Mouse (Mus musculus) embryonic facial prominence, embryonic 14.5 days (tissue): ENCODE measurements around the gene Ptrh2. TPM values are rescaled to one million over a fixed set of nuclear protein-coding genes. Genes with fewer than 3 reads are reported as not detected.
"Not testable (repeated sequence)": the region's sequence is repeated elsewhere in the genome, so short reads cannot be mapped to it uniquely, and the experiment has no call there.

ENCODE experiments used
- ATAC-seq: fragments of 200-750 bp; cut with Nextera tagmentation; 2 replicates; pipeline ENCODE4 v1.8.0; 2017; ENCODE audit warnings: low read depth, moderate number of reproducible peaks, moderate TSS enrichment
- DNase-seq: peaks from one replicate; pipeline ENCODE4 v3.0.0-alpha.2; 2015; ENCODE audit warnings: low spot score
- H3K27ac ChIP-seq: fragments of 300-500 bp; sonication (generic); replicated peaks from 2 replicates; pipeline ENCODE4 v1.5.1; 2014; ENCODE audit warnings: low read depth, mild to moderate bottlenecking, low read length, moderate library complexity
- H3K27me3 ChIP-seq: fragments of 300-500 bp; sonication (generic); replicated peaks from 2 replicates; pipeline ENCODE4 v1.6.1; 2014; ENCODE audit warnings: low read length; ENCODE audit not compliant: control insufficient read depth, insufficient read depth
- H3K36me3 ChIP-seq: fragments of 300-500 bp; sonication (generic); 2 replicates; pipeline ENCODE4 v1.6.1; 2014; ENCODE audit warnings: low read length, mixed read lengths; ENCODE audit not compliant: control insufficient read depth, insufficient read depth
- H3K4me1 ChIP-seq: fragments of 300-500 bp; sonication (generic); 2 replicates; pipeline ENCODE4 v1.6.1; 2014; ENCODE audit warnings: antibody characterized with exemption, low read length; ENCODE audit not compliant: control insufficient read depth, insufficient read depth
- H3K4me2 ChIP-seq: fragments of 300-500 bp; sonication (generic); 2 replicates; pipeline ENCODE4 v1.6.1; 2014; ENCODE audit warnings: low read depth, mild to moderate bottlenecking, low read length, moderate library complexity, mixed read lengths
- H3K4me3 ChIP-seq: fragments of 300-500 bp; sonication (generic); 2 replicates; pipeline ENCODE4 v1.5.1; 2014; ENCODE audit warnings: low read depth, mild to moderate bottlenecking, low read length
- H3K9ac ChIP-seq: fragments of 300-500 bp; sonication (generic); 2 replicates; pipeline ENCODE4 v1.6.1; 2014; ENCODE audit warnings: low read depth, mild to moderate bottlenecking, low read length, moderate library complexity, mixed read lengths
- H3K9me3 ChIP-seq: fragments of 300-500 bp; sonication (generic); 2 replicates; pipeline ENCODE4 v1.6.1; 2016; ENCODE audit warnings: low read length; ENCODE audit not compliant: control insufficient read depth
- WGBS: fragments of 180-500 bp; shearing (Covaris S2); extraction: QIAGEN DNeasy Blood & Tissue Kit; methylation state at CpG from one replicate; pipeline ENCODE4 v1.1.7; 2014; 5-methylcytosine and 5-hydroxymethylcytosine counted together
- polyA plus RNA-seq: library from polyadenylated mRNA; unstranded; fragments of >200 nt; fragmentation: Nextera tagmentation; extraction: Ambion mirVana; gene quantifications from 2 replicates; pipeline ENCODE4 v1.2.1, GENCODE M21; 2014

Gene Ptrh2
- polyA plus RNA-seq, 1 experiment from 2014 or later, result 26.9 TPM

- H3K4me3 ChIP-seq, result no peak overlapping the region
- no peaks in the 10 kb centered on the region for H3K4me1 ChIP-seq
- H3K27ac ChIP-seq, result no peak overlapping the region
- ATAC-seq, result no peak
- DNase-seq, result no peak
- H3K36me3 ChIP-seq, result peaks cover 73% of the 10 kb centered on the region
- H3K9ac ChIP-seq, result no peak overlapping the region
- H3K4me2 ChIP-seq, result no peak overlapping the region
- H3K27me3 ChIP-seq, result no peaks in the 10 kb centered on the region
- H3K9me3 ChIP-seq, result no peaks in the 10 kb centered on the region
These were observed 41.8 kb downstream of the Ptrh2 start for GRCm38 (mm10) chr11:86725607-86726006.

GRCm38 (mm10) chr11:86731443-86731842, 47.7 kb downstream of the Ptrh2 start:
- WGBS, result 89% methylated on average over 2 of the region's 2 CpGs
- H3K36me3 ChIP-seq, result peaks cover 71% of the 10 kb centered on the region
- no peak for DNase-seq

GRCm38 (mm10) chr11:86734241-86734939, 50.6 kb downstream of the Ptrh2 start:
- DNase-seq (no peak), ATAC-seq (no peak)
- no peak overlapping the region for H3K4me2 ChIP-seq
- H3K27ac ChIP-seq, result no peak overlapping the region
- H3K9me3 ChIP-seq, result no peaks in the 10 kb centered on the region
- H3K4me1 ChIP-seq, result no peaks in the 10 kb centered on the region
- H3K4me3 ChIP-seq, result no peak overlapping the region
- peaks cover 53% of the 10 kb centered on the region for H3K36me3 ChIP-seq
- WGBS, result 78% methylated on average over 10 of the region's 10 CpGs
- H3K27me3 ChIP-seq, result no peaks in the 10 kb centered on the region
- H3K9ac ChIP-seq, result no peak overlapping the region

More at GRCm38 (mm10) chr11:86731443-86731842, 47.7 kb downstream of the Ptrh2 start:
- no peaks in the 10 kb centered on the region for H3K27me3 ChIP-seq
- no peaks in the 10 kb centered on the region for H3K4me1 ChIP-seq
- no peak overlapping the region for H3K9ac ChIP-seq
- no peak for ATAC-seq
- no peak overlapping the region for H3K4me3 ChIP-seq
- no peaks in the 10 kb centered on the region for H3K9me3 ChIP-seq
- H3K27ac ChIP-seq, result no peak overlapping the region
- no peak overlapping the region for H3K4me2 ChIP-seq

GRCm38 (mm10) chr11:86734993-86735392, 51.2 kb downstream of the Ptrh2 start:
- WGBS, result 93% methylated on average over 4 of the region's 4 CpGs
- ATAC-seq (no peak), DNase-seq (no peak)
- H3K27ac ChIP-seq, result no peak overlapping the region
- H3K27me3 ChIP-seq, result no peaks in the 10 kb centered on the region
- H3K9me3 ChIP-seq, result no peaks in the 10 kb centered on the region
- H3K9ac ChIP-seq, result no peak overlapping the region
- peaks cover 49% of the 10 kb centered on the region for H3K36me3 ChIP-seq
- no peak overlapping the region for H3K4me2 ChIP-seq
- H3K4me3 ChIP-seq, result no peak overlapping the region
- no peaks in the 10 kb centered on the region for H3K4me1 ChIP-seq

- 81% methylated on average over 8 of the region's 8 CpGs for WGBS
These were observed 53.7 kb downstream of the Ptrh2 start for GRCm38 (mm10) chr11:86737301-86738000.

GRCm38 (mm10) chr11:86738308-86738707, 54.5 kb downstream of the Ptrh2 start:
- H3K4me1 ChIP-seq, H3K4me2 ChIP-seq, H3K27ac ChIP-seq, H3K27me3 ChIP-seq, H3K9me3 ChIP-seq, H3K9ac ChIP-seq, DNase-seq, ATAC-seq, H3K4me3 ChIP-seq: not testable (repeated sequence)
- peaks cover 19% of the 10 kb centered on the region for H3K36me3 ChIP-seq
- WGBS, result 100% methylated on average over 1 of the region's 1 CpGs

More at GRCm38 (mm10) chr11:86737301-86738000, 53.7 kb downstream of the Ptrh2 start:
- H3K36me3 ChIP-seq, result peaks cover 28% of the 10 kb centered on the region
- H3K4me3 ChIP-seq, result no peak overlapping the region
- no peak overlapping the region for H3K4me2 ChIP-seq
- no peak overlapping the region for H3K9ac ChIP-seq
- ATAC-seq (no peak), DNase-seq (peak; percentile 3)
- no peaks in the 10 kb centered on the region for H3K4me1 ChIP-seq
- no peaks in the 10 kb centered on the region for H3K9me3 ChIP-seq
- H3K27me3 ChIP-seq, result no peaks in the 10 kb centered on the region
- no peak overlapping the region for H3K27ac ChIP-seq

GRCm38 (mm10) chr11:86738956-86739355, 55.2 kb downstream of the Ptrh2 start:
- Histone ChIP-seq H3K27me3 (no peaks in the 10 kb centered on the region), H3K9me3 (no peaks in the 10 kb centered on the region), H3K9ac (no peak overlapping the region), H3K4me1 (no peaks in the 10 kb centered on the region), H3K4me3 (no peak overlapping the region), H3K27ac (no peak overlapping the region), H3K36me3 (peaks cover 13% of the 10 kb centered on the region; the same call in 1 of the 2 replicates), H3K4me2 (no peak overlapping the region)
- 91% methylated on average over 1 of the region's 1 CpGs for WGBS
- ATAC-seq (no peak), DNase-seq (no peak)

- no peaks in the 10 kb centered on the region for H3K4me1 ChIP-seq
- H3K9me3 ChIP-seq, result no peaks in the 10 kb centered on the region
- no peak overlapping the region for H3K4me2 ChIP-seq
- no peak for DNase-seq
- ATAC-seq, result no peak
- H3K9ac ChIP-seq, result no peak overlapping the region
- no peak overlapping the region for H3K27ac ChIP-seq
- peaks cover 7% of the 10 kb centered on the region; the same call in 1 of the 2 replicates for H3K36me3 ChIP-seq
- 79% methylated on average over 2 of the region's 2 CpGs for WGBS
- no peaks in the 10 kb centered on the region for H3K27me3 ChIP-seq
- no peak overlapping the region for H3K4me3 ChIP-seq
These were observed 55.7 kb downstream of the Ptrh2 start for GRCm38 (mm10) chr11:86739470-86739869.
